Mouse (Mus musculus) lung, postnatal 0 days (tissue): ENCODE measurements at regions not wholly inside any gene's neighbourhood (a gene's known extent, or its start where the extent isn't known, plus 50 kb on each side); places are given as distances from the start of the nearest gene placed in this dataset.

Experiments
- CTCF ChIP-seq: IDR thresholded peaks from 2 replicates; pipeline ENCODE4 v1.5.1; 2016; ENCODE audit warnings: antibody characterized with exemption, mild to moderate bottlenecking
- EP300 ChIP-seq: IDR thresholded peaks from 2 replicates; pipeline ENCODE4 v1.6.1; 2016; ENCODE audit warnings: antibody characterized with exemption, mild to moderate bottlenecking, control low read depth

DNA sequence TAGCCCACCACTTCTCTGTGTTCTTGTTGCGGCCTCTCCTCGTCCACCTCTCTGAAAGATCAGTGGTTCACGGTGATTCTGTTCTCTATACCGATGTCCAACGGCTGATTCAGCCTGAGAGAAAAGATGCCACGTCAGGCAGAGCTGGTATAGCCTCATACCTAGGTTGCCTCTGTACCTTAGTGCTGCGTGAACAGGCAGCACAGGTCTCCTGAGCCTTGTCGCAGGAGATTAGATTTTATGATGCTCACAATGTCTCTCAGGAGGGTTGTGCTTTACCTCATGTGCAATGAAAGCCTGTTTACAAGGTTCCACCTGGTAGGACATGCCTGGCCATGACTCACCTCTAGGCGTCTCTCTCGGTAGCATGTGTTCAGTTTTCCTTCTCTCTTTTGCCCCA is 267.6 kb upstream of the Clnk start:
- TF ChIP-seq CTCF (no peak), EP300 (no peak)
